Mouse (Mus musculus) skeletal muscle tissue, adult 2 months (tissue): Measurements from ENCODE around the gene Pcbp1.
A peak's percentile ranks its signal among the peaks of the same experiment; 100 is the strongest.
"Not testable (repeated sequence)": the region's sequence is repeated elsewhere in the genome, so short reads cannot be mapped to it uniquely, and the experiment has no call there.

Source experiments
- DNase-seq: peaks from one replicate; pipeline ENCODE4 v3.0.0-alpha.2; 2012; ENCODE audit warnings: low read depth, low spot score

Gene Pcbp1

DNA sequence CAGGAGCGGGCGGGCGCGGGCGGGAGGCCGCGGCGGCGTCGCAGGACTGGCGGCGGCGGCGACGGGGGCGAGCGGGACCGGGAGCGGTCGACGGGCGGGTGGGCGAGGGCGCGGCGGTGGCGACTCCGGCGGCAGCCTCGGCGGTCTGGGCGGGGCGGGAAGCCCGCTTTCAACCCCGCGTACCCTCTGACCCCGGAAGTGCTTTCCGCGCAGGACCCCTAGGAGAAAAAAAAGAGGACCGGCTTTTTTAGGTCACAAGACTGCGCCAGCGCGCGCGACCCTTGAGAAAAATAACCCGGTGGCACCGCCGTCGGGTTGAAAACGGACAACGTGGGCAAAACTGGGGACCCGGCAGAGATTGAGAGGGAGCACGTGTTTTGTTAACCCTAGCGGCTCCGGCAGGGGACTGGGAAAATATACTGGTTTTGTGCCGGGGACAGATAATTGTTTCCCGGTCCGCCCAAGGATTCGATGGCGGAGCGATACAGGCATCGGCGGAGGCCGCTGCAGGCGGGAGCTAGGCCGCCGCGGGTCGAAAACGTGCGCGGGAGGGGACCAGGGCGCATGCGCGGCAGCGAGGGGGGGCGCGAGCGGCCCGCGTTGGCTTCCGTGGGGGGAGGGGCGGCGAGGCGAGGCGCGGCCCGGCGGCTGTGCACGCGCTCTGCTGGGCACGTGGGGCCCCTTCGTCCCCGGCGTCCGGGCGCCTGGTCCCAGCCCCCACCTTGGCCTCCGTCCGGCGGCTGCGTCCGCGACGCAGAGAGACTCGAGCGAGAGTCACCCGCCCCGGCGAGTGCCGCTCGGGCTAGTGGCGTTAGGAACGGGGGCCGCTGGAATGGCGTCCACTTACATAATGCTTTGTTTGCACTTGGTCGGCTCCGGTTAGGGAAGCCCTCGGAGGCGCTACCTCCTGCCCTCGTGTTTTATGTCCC, at the start of gene Pcbp1:
Gene Pcbp1, minus strand, starts transcription at position 290 of the 929 bp plus-strand sequence.
- peak; percentile 97 for DNase-seq

DNA sequence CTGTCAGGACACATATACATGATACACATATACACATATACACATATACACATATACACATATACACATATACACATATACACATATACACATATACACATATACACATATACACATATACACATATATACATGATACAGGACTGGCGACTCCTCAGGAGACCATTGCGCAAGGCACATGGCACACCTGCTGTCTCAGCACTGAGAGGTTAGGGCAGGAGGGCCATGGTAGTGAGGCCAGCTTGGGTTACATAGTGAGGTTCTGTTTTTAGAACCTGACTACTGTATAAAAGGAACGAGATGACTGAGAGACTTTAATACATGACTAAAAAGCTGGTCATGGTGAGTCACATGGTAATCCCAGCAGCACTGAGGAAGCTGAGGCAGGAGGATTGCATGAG, 48.4 kb upstream of the Pcbp1 start:
- peak; percentile 73 for DNase-seq

DNA sequence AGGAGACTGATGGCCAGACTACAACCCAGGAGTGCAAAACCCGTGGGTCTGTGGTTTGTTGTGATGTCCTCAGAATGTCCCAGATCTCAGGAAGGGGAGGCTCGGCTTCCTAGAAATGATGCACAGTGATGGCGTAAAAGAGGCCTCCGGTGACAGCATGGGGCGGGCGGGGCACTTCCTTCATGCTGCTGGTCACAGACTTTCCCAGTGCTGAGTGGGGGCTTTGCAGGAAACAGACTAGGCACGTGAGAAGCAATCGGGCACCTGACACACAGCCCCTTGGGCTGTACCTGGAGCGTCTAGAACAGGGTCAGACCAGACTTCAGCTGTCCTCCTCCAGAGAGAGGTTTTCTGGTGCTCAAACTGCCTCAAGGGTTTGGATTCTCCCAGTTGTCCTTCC, 44.7 kb upstream of the Pcbp1 start:
- DNase-seq, result no peak

DNA sequence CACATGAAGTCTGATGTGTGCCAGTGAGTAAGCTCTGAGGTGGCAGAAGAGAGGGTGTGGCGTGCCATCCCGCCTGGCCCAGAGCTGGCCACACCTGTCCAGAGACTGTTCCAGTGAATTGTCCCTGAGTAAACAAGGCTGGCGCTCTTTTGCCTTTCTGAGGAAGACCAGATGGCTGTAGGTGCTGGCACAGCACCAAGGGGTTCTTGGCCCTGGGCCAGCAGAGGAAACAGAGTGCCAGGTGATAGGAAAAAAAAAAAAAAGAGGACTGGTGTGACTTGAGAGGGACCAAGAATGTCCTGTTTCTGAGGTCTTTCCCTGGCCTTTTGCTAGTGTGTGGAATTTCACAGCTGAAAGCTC, 43.3 kb upstream of the Pcbp1 start:
- DNase-seq, result no peak

DNA sequence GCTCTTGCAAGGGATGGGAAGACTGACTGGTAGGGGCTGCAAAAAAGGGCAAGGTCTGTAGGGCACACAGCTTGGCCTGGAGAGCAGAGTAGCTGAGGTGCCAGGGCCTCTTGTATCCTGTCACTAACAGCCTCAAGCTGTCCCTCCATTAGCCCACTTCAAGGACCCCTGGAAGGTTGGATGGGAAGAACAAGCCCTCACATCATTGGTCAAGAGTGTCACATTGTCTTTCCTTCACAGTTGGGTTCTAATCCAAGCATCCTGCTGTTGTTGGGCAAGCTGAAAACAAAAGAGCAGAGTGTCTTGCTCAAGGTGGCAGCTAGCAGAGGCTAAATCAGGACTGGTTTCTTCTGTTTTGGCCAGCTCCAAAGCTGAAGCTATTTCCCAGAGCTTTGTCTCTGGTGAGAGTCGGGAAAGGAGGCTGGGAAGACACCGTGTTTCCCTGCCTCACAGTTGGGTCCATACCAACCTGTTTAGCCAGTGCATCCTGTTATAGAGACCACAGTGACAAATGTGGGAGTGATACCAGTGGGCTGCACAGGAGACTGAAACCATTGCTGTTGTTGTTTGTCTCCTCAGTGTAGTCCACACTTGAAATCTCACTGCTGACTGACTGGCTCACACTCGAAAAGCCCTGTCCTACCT, 42.8 kb upstream of the Pcbp1 start:
- DNase-seq, result no peak

DNA sequence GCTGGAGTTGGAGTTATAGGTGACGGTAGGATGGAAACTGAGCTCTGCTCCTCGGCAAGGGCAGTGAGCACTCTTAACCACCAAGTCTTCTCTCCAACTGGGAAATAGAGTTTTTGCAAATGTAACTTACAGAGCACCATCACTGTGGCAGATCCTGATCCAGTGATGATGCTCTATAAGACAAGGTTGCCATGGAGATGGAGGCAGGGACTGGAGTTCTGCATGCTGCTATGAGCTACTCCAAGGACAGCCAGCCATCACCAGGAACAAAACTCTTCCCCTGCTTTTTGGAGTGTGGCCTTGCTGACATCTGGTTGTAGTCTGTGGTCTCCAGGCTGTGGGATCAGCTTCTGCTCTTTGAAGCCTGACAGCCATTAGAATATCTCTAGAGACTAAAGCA, 39.7 kb upstream of the Pcbp1 start:
- no peak for DNase-seq

DNA sequence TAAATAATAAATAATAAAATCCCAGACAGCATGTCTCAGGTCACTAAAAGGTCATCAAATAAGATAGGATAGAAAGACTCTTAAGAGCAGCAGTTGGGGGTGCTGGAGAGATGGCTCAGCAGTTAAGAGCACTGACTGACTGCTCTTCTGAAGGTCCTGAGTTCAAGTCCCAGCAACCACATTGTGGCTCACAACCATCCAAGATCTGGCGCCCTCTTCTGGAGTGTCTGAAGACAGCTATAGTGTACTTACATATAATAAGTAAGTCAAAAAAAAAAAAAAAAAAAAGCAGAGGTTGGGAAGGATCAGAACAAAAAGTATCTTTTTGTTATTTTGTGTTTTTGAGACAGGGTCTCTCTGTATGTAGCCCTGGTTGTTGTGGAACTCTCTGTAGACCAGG, 31.1 kb upstream of the Pcbp1 start:
- not testable (repeated sequence) for DNase-seq

DNA sequence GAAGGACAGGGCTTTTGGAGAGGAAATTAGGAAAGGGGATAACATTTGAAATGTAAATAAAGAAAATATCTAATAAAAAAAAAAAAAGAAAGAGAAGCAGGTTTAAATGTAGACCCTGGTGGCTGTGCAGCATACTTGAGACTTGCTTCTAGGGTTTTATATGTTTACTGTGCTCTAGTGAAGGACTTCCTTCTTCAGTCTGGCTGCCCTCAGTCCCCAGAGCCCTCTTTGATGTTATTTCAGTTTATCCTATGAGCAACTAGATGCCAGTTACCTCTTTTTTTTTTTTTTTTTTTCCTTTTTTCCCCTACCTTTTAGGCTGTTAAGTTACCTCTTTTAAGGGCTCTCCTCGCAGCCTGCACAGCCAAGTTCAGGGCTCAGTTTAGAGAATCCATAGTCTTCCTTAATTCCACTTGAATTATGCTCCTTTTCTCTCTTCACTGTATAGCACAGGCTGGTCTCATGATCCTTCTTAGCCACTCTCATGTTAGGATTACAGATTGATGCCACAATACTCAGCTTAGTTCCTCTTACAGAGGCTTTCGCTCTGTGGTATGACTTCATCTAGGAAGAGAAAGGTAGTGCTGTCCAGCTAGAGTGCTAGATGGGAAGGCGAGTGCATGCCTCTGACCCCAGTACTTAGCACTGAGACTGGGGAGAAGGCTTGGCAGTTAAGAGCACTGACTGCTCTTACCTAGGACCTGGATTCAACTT, 30.4 kb upstream of the Pcbp1 start:
- DNase-seq, result no peak

DNA sequence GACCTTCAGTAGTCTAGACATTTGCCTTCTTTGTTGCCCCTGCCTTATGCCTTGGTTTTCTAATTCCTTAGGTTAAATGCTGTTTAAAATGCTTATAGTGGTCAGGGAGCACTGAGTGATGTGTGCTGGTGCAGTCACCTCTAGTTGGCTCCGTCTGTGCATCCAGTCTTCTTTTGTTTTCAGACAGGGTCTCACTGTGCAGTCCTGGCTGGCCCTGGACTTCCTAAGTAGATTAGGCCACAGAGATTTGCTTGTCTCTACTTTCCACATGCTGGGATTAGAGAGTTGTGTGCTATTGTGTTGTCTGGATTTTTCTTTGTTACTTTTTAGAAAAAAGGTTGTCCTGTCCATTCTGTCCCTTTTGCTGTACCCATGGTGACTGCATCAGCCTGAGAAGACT, 24.5 kb upstream of the Pcbp1 start:
- no peak for DNase-seq

DNA sequence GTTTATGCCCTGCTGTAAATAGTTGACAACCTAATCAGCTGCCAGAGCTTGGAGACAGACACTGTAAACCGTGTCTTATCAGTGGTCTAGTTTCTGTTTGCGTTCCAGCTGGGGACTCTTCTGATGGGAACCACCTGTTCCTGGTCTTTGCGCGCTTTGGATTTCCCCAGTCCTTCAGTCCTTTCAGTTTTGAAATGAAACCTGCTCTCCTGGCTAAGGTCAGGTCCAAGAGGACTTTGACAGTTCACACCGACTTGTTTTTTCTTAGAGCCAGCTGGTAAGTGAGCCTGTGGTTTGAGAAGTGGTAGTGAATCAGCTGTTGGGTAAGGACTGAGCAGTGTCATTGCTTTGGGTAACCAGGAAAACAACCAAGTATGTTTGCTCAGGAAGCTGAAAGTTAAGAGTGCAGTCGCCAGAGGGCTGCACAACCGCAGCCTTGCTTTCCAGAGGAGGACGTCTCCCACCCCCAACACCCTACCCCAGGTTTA, 21.8 kb upstream of the Pcbp1 start:
- peak; percentile 76 for DNase-seq

DNA sequence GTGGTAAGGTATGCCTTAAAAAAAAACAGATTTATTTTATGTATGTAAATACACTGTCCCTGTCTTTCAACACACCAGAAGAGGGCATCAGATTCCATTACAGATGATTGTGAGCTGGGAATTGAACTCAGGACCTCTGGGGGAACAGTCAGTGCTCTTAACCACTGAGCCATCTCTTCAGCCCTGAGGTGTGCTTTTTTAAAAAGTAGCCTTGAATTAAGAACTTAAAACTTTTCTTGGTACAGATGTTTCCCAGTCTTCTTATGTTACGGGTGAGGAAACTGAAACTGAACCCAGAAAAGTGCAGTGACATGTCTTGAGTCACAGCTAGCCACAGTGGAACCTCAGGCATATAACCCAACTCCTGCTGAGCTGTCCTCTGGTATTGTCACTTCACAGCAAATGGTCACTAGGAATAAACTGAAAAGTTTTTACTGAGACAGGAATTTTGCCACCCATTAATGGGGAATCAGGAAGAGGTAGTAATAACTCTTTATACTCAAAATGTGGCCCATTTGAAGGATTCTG, 21.2 kb upstream of the Pcbp1 start:
- DNase-seq, result no peak

DNA sequence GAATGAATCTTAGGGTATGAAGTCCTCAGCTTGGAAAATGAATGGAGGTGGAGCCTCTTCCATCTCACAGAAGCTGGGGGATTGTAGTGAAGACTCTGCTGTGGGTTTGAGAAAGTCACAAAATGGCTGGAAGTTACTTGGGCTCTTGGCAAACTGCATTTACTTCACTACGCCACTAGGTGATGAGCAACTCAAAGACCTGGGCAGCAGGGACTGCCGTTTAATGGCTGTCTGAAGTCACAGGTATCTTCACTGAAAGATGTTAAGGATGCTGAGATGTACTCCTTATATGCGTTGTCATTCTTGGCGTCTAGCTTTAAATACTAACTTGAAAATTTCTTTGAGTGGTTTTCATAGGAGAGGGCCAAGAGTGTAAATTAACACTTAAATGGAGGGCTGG, 19.1 kb upstream of the Pcbp1 start:
- DNase-seq, result peak; percentile 41

DNA sequence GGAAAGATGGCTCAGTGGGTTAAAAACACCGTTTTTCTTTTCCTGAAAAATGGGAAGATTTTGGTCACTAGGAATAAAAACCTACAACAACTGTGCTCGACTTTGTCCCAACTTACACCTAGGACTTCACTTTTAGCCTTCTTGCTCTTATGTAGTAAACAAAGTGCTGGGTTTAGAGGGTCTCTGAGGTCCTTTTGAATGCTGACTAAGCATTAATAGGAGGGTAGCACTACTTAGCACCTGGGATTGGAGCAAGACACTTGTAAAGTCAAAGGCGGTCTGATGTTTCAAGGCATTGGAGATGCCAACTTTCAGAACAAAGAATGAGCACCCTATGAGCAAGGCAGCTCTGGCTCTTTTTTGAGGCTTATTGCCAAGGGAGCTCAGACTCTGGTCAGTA, 17.7 kb upstream of the Pcbp1 start:
- no peak for DNase-seq

DNA sequence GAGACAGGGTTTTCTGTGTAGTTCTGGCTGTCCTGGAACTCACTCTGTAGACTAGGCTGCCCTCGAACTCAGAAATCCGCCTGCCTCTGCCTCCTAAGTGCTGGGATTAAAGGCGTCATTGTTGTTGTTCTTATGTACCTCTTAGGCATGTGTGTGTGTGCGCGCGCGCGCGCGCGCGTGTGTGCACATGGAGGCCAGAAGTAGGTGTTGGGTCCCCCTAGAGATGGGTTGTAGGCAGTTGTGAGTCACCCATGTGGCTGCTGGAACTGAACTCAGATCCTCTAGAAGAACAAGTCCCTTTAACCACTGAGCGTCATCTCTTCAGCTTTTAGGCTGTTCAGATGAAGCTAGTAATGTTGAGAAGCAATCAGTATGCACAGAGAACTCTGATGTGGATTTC, 16.9 kb upstream of the Pcbp1 start:
- no peak for DNase-seq

DNA sequence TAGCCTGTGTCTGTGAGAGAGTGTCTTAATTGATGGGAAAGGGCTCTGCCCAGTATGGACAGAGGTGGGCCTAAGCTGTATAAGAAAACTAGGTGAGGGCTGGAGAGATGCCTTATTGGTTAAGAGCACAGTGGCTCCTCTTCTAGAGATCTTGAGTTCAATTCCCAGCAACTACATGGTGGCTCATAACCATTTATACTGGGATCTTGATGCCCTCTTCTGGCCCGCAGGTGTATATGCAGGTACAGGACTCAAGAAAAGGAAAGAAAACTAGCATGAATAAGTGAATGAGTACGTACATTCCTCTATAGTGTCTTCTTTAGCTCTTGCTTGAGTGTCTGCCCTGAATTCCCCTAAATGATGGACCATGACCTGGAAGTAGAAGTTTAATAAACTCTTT, 15.5 kb upstream of the Pcbp1 start:
- no peak for DNase-seq

DNA sequence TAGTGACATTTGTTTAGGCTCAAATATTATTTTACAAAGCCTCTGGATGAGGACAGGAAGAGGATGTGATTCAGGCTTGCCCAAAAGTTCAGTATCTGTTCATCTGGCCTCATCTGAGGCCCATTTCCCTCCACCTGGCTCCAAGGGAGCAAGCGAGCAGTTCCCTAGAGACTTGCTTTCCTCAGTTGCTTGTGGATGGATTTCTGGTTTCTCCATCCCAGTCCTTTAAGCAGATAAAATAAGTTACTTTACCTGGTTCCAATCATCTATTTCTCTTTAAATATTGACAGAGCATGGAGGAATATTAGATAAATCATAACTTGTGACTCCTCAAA, 2.3 kb upstream of the Pcbp1 start:
- DNase-seq, result no peak

DNA sequence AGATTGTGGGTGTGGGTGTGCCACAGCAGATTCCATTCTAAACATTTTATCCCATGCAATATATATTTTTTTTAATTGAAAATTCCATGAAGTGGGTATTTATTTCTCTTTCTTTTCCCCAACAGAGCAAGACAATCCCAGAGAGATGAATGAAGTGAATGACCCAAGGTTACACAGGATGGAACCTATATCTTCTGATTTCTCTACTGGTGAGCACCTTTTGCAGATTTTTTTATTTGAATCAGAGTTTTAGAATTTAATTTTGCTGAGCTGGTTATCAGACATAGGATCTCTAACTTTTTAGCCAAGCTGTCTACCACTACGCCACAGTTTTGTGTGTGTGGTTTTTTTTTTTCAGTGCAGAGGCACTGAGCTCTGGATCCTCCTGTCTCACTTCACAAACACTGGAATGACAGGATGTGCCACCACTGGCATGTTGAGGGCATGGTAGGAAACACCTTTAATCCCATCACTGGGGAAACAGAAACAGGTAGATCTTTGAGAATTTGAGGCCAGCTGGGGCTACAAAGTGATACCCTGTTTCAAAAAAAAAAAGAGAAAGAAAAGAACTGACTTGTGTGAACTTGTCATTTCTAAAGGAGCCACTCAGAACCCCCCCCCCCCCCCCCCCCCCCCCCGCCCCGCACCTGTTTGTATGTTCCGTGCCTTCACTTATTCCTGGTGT, 1.8 kb upstream of the Pcbp1 start:
- DNase-seq, result no peak

DNA sequence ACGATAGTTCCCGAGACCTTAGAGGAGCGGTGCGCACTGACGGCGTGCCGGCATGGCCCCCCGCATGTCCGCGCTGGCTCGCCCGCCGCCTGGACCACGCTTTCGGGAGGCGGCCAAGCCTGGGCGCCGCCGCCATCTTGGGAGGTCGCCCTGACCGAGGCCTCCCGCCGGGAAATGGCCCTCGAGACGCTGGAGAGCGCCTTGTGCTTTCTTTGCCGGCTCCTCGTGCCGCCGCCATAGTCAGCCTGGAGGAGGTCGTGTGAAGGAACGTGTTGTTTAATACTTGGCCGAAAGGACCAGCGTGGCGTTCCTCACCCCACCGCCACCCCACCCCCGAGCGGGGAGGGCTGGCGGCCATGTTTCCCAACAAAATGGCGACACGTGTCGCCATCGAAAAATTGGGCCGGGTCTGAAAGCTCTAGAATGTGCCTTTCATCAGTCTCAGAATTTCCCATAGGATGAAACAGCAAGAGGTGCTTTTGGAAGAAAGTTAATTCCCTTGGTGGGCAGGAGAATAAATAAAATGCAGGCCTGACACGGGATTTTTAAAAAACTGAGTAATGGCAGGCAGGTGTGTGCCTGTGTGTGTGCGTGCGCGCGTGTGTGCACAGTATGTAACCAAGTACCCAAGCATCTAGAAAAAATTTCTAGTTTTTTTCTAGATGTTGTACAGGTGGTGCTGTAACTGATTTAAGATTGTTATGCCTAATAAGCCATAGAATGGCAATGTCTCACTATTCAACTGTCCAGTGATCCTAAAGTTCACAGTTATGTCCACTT, 1.0 kb upstream of the Pcbp1 start:
- no peak for DNase-seq

DNA sequence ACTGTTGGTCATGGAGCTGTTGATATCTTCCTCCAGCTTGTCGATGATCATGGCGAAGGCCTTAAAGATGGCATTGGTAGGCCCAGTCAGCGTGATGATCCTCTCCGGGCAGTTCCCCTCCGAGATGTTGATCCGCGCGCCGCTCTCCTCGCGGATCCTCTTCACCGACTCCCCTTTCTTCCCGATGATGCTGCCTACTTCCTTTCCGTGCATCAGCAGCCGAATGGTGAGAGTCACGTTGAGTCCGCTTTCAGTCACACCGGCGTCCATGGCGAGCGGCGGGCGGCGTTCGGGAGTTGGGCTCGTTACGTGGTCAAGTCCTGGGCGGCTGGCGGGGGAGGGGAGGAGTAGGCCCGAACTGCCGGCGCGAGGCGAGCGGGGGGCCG, 482 bp downstream of the Pcbp1 start:
- peak; percentile 53 for DNase-seq

DNA sequence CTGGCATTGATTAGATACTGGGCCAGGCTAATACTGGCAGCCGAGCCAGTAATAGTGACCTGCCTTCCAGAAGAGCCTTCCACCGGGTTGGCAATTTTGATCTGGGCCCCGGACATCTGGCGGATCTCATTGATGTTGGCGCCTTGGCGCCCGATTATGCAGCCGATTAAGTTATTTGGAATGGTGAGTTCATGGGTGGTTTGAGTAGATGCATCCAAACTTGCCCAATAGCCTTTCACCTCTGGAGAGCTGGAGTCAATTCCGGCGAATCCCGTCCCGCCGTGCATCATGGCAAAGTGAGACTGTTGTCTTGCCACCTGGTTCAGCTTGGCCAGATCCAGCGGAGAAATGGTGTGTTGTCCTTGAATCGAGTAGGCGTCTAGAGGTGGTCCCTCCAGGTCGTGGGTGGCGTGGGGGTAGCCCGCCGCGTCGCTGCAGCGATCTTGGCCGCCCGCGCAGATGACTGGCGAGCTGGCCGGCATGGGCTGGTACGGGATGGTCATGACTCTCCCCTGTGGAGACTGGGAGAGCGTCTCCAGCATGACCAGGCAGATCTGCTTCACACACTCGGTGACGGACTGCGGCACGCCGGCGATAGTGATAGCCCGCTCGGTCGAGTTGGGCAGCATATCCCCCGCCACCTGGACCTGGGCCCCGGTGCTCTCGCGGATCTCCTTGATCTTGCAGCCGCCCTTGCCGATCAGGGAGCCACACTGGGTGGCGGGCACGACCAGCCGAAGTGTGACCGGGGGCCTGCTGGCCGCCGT, 1.1 kb downstream of the Pcbp1 start:
- peak; percentile 37 for DNase-seq
